Mouse (Mus musculus) liver, embryonic 14.5 days (tissue): Measurements from ENCODE around the gene Mkrn3.

ENCODE experiments used
- CTCF ChIP-seq: IDR thresholded peaks from 2 replicates; pipeline ENCODE4 v1.5.1; 2016; ENCODE audit warnings: antibody characterized with exemption, low read depth, control low read depth
- EP300 ChIP-seq: IDR thresholded peaks from 2 replicates; pipeline ENCODE4 v1.6.1; 2016; ENCODE audit warnings: antibody characterized with exemption, low read depth

- no peak for TF ChIP-seq CTCF
- no peak for TF ChIP-seq EP300
These were observed 31.6 kb downstream of the Mkrn3 start for GRCm38 (mm10) chr7:62388291-62388690.
